Mouse (Mus musculus) kidney, embryonic 16.5 days (tissue): ENCODE measurements around the gene Ttc13. TPM values are rescaled to one million over a fixed set of nuclear protein-coding genes. Genes with fewer than 3 reads are reported as not detected.

Experiments used
- ATAC-seq: fragments of 200-750 bp; cut with Nextera tagmentation; 2 replicates; pipeline ENCODE4 v1.8.0; 2017; ENCODE audit warnings: moderate TSS enrichment; ENCODE audit not compliant: low FRiP score, low TSS enrichment
- H3K27ac ChIP-seq: fragments of 300-500 bp; sonication (generic); 2 replicates; pipeline ENCODE4 v1.5.1; 2014; ENCODE audit warnings: low read length
- H3K27me3 ChIP-seq: fragments of 300-500 bp; sonication (generic); 2 replicates; pipeline ENCODE4 v1.6.1; 2014; ENCODE audit warnings: low read length, control low read depth, mixed read lengths; ENCODE audit not compliant: insufficient read depth
- H3K36me3 ChIP-seq: fragments of 300-500 bp; sonication (generic); 2 replicates; pipeline ENCODE4 v1.6.1; 2014; ENCODE audit warnings: low read length, control low read depth, mixed read lengths; ENCODE audit not compliant: insufficient read depth
- H3K4me1 ChIP-seq: fragments of 300-500 bp; sonication (generic); 2 replicates; pipeline ENCODE4 v1.6.1; 2014; ENCODE audit warnings: low read length, control low read depth, mixed read lengths; ENCODE audit not compliant: insufficient read depth
- H3K4me2 ChIP-seq: fragments of 300-500 bp; sonication (generic); replicated peaks from 2 replicates; pipeline ENCODE4 v1.6.1; 2014; ENCODE audit warnings: low read depth, low read length
- H3K4me3 ChIP-seq: fragments of 300-500 bp; sonication (generic); 2 replicates; pipeline ENCODE4 v1.5.1; 2014; ENCODE audit warnings: mild to moderate bottlenecking, low read length
- H3K9ac ChIP-seq: fragments of 300-500 bp; sonication (generic); replicated peaks from 2 replicates; pipeline ENCODE4 v1.6.1; 2014; ENCODE audit warnings: low read length
- H3K9me3 ChIP-seq: fragments of 300-500 bp; sonication (generic); 2 replicates; pipeline ENCODE4 v1.6.1; 2016; ENCODE audit warnings: low read length, control low read depth
- WGBS: fragments of 180-500 bp; shearing (Covaris S2); extraction: QIAGEN DNeasy Blood & Tissue Kit; methylation state at CpG from one replicate; pipeline ENCODE4 v1.1.7; 2014; 5-methylcytosine and 5-hydroxymethylcytosine counted together
- polyA plus RNA-seq: library from polyadenylated mRNA; unstranded; fragments of >200 nt; fragmentation: Nextera tagmentation; extraction: Ambion mirVana; gene quantifications from 2 replicates; pipeline ENCODE4 v1.2.1, GENCODE M21; 2015

Ttc13 gene
- polyA plus RNA-seq, 1 experiment from 2014 or later = 43.5 TPM

DNA sequence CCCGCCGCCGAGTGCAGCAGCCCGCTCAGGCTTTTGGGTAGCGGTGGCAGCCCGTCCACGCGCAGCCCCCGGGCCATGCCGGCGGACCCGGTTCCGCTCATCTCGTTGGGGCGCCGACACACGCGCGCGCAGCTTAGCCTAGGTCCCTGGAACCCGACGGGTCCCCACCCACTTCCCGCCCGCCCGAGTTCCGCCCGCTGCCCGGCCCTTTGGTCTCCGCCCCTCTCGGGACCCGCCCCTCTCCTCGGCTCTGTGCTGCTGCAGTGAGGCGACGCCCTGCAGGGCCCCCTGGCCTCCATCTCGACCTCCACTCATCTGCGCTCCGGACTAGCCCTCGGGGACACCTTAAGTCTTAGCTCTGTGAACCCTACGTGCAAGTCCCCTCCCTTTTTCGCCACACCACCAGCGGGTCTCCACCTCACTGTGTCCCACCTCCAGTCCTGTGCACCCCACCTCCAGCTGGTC, 30.0 kb upstream of the Ttc13 start, which contains the start of gene Fam89a:
Fam89a (minus strand) TSS at position 124 of the 465 bp plus-strand sequence.
- Histone ChIP-seq H3K4me3 (peak within 1 kb of the TSS; percentile 68), H3K27me3 (peaks cover 10% of the 10 kb centered on the region; the same call in 1 of the 2 replicates), H3K9ac (peak within 1 kb of the TSS; percentile 71), H3K4me2 (peak within 1 kb of the TSS; percentile 90), H3K4me1 (peaks cover 40% of the 10 kb centered on the region), H3K36me3 (no peaks in the 10 kb centered on the region), H3K27ac (no peak within 1 kb of the TSS), H3K9me3 (no peaks in the 10 kb centered on the region)
- peak; percentile 88 for ATAC-seq
- WGBS = 2% methylated on average over 25 of the region's 41 CpGs

DNA sequence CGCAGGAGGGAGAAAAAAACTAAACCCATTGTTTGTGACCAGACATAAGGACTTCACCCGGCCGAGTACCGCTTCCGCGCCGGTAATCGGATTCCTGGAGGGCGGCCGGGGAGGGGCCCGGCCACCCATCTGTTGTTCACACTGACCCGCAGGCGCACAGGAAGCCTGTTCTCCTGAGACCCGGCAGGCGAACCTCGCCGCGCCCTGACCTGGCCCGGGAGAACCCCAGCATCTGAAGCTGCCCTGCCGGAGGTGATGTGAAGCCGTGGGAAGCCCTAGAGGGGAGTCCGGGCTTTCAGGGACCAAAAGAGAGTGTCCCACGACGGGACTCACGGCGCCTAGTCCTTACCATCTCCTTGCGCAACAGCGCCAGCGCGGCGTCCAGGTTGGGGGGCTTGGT, 29.4 kb upstream of the Ttc13 start:
- Histone ChIP-seq H3K9ac (peak overlapping the region; percentile 71), H3K9me3 (no peaks in the 10 kb centered on the region), H3K27ac (no peak overlapping the region), H3K27me3 (peaks cover 10% of the 10 kb centered on the region; the same call in 1 of the 2 replicates), H3K4me1 (peaks cover 40% of the 10 kb centered on the region), H3K36me3 (no peaks in the 10 kb centered on the region), H3K4me2 (peak overlapping the region; percentile 90), H3K4me3 (peak overlapping the region; percentile 68)
- peak; percentile 32; the same call in 1 of the 2 replicates for ATAC-seq
- 1% methylated on average over 30 of the region's 31 CpGs for WGBS

DNA sequence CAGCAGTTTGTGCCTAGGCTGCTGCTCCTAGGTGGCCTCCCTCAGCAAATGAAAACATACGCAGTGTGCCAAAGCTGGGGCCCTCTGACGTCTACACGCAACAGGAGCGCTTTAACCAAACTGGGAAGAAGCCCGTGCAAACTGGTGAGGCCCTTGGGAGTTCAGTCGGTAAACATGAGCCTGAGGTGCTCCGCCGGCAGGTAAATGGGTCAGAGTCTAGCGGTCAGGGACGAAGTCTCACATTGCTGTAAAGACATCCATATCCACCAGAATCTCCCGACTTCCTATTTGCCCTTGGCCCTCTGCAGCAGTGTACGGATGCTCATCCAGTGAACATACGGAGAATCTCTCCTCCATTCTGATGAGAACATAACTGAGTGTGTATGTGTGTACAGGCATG, 24.9 kb upstream of the Ttc13 start:
- no peaks in the 10 kb centered on the region for H3K9me3 ChIP-seq
- no peaks in the 10 kb centered on the region for H3K36me3 ChIP-seq
- WGBS = 65% methylated on average over 13 of the region's 13 CpGs
- H3K4me3 ChIP-seq = no peak overlapping the region
- peaks cover 10% of the 10 kb centered on the region; the same call in 1 of the 2 replicates for H3K27me3 ChIP-seq
- no peak overlapping the region for H3K9ac ChIP-seq
- ATAC-seq = no peak
- H3K27ac ChIP-seq = no peak overlapping the region
- H3K4me1 ChIP-seq = peaks cover 9% of the 10 kb centered on the region
- H3K4me2 ChIP-seq = no peak overlapping the region

DNA sequence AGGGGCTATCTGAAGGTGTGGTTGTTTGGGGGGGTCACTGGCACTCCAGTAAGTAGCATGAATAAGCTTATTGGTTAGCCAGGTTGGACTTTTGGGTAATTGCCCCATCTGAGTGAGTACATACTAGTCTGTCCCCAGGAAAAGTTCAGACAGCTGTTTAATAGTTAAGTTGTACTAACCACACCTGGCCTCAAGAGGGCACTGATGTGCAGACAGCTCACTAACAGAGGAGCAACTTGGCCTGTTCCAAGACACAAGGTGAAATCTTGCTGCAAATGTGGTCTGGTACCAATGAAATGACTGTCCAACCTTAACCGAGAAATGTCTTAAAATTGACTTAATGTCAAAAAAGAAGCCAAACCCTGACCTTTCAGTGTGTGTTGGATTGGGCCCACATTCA, 17.5 kb upstream of the Ttc13 start:
- no peak for ATAC-seq
- no peaks in the 10 kb centered on the region for H3K4me1 ChIP-seq
- no peak overlapping the region for H3K4me2 ChIP-seq
- peaks cover 31% of the 10 kb centered on the region for H3K36me3 ChIP-seq
- no peaks in the 10 kb centered on the region for H3K9me3 ChIP-seq
- H3K9ac ChIP-seq = no peak overlapping the region
- H3K27me3 ChIP-seq = no peaks in the 10 kb centered on the region
- no peak overlapping the region for H3K27ac ChIP-seq
- WGBS = 78% methylated on average over 1 of the region's 1 CpGs
- H3K4me3 ChIP-seq = no peak overlapping the region

DNA sequence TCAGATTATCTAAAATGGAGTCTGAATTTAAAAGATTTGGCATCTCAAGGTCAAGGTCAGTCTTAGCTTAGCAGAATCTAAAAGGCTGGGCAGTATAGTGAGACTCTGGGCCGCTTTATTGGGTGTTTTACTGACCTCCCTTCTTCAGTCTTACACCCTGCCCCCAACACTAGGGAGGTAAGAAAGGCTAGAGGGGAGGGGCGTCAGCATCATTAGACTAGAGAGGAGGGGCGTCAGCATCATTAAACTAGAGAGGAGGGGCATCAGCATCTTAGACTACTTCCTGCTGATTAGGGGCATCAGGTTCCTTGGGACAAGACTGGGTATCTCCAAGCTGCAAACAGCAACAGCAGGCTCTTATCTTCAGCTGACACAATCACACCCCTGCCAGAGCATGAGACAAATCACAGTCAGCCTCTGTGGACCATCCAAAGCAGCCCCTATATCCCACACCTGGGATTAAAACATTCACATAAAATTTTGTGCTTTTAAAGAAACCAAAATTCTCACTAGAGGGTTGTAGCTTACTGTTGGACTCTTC, 13.7 kb upstream of the Ttc13 start:
- Histone ChIP-seq H3K9ac (no peak overlapping the region), H3K36me3 (peaks cover 60% of the 10 kb centered on the region), H3K4me2 (no peak overlapping the region), H3K9me3 (no peaks in the 10 kb centered on the region), H3K27ac (no peak overlapping the region), H3K4me1 (no peaks in the 10 kb centered on the region), H3K4me3 (no peak overlapping the region), H3K27me3 (no peaks in the 10 kb centered on the region)
- ATAC-seq = no peak
- 46% methylated on average over 3 of the region's 3 CpGs for WGBS

DNA sequence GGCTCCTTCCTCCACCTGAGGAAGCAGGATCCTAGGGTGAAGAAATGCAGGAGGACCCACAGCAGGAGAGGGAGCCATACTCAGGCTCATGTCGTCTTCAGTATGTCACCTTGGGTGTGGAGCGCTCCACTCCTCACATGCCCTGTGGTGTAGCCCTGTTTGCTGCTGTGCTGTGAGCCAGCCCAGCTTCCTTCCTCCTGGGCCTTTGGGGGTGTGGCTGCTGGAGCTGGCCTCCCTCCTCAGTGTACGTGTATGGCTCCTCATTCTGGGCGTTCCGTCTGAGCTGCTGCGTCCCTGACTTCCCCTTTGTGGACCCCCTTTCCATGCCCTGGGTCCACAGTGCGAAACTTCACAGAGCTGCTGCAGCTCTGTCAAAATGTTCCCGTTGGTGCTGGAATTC, 11.0 kb upstream of the Ttc13 start:
- Histone ChIP-seq H3K9me3 (no peaks in the 10 kb centered on the region), H3K4me2 (no peak overlapping the region), H3K9ac (no peak overlapping the region), H3K36me3 (peaks cover 79% of the 10 kb centered on the region), H3K4me3 (no peak overlapping the region), H3K27me3 (no peaks in the 10 kb centered on the region), H3K4me1 (no peaks in the 10 kb centered on the region), H3K27ac (no peak overlapping the region)
- 81% methylated on average over 8 of the region's 8 CpGs for WGBS
- ATAC-seq = no peak

DNA sequence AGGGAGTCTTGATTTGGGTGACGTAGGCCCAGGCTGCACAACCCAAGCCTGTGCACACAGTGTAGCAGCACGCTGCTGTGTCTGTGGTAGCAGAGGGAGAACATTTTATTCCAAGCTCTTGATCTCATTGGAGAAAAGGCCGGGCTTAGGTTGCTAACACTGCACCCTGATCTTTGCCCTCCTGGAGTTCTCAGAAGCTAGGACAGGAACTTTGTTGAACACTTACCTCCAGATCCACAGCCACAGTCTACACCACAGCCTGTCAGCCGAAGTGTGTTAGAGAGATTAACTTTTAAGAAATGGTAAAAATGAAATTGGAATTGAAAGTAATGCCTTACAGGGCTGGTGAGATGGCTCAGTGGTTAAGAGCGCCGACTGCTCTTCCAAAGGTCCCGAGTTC, 2.5 kb upstream of the Ttc13 start:
- 95% methylated on average over 7 of the region's 7 CpGs for WGBS
- H3K36me3 ChIP-seq = peaks cover 22% of the 10 kb centered on the region; the same call in 1 of the 2 replicates
- no peak overlapping the region for H3K4me2 ChIP-seq
- no peak overlapping the region for H3K4me3 ChIP-seq
- no peaks in the 10 kb centered on the region for H3K9me3 ChIP-seq
- no peaks in the 10 kb centered on the region for H3K27me3 ChIP-seq
- ATAC-seq = no peak
- H3K4me1 ChIP-seq = peaks cover 19% of the 10 kb centered on the region
- no peak overlapping the region for H3K27ac ChIP-seq
- H3K9ac ChIP-seq = no peak overlapping the region

DNA sequence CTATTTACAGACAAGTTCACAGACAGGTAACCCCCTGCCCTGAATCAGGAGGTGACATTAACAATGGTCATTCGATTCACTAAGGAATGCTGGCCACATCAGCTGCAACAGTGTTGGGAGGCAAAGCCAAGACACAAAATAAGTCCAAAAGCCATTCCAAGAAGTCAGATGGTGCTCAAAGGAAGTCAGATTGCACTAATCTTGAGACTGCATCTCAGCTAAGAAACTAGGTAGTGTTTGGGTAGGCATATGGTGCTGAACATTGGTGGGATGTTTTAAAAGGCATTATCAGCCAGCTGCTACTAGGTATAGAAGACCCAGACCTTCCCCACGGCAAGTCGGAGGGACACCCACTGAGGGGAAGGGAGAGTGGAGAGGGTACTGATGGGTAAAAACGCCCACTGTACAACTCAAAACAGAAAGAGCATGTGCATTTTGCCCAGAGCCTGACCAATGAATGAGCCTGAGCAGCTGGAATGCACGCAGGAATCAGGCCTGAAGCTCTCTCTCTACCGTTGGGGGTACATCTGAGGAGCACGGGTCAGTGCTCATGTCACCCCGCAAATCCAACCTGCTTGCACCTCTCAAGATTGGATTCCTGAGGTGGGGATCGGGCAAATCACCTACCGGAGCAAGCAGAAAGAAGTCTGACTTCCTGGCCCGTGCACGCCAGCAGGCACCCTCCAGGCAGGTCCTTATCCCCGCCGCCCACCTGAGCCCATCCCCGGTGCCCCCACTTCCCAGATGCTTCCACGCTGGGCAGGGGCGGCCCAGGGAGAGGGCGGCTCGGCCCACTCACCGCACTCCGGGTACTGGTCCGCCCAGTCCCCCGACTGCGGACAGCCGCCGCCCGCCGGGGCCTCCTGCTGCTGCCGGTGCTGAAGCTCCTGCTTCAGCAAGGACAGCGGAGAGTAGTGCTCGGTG, 583 bp downstream of the Ttc13 start:
- 3% methylated on average over 31 of the region's 31 CpGs for WGBS
- no peaks in the 10 kb centered on the region; the same call in 1 of the 2 replicates for H3K36me3 ChIP-seq
- peak overlapping the region; percentile 79 for H3K9ac ChIP-seq
- peaks cover 19% of the 10 kb centered on the region for H3K4me1 ChIP-seq
- peak overlapping the region; percentile 86 for H3K4me2 ChIP-seq
- no peaks in the 10 kb centered on the region for H3K27me3 ChIP-seq
- no peaks in the 10 kb centered on the region for H3K9me3 ChIP-seq
- 0 out of 2 replicates have a peak overlapping the region, but pooled peaks have one; percentile 3 for H3K27ac ChIP-seq
- peak overlapping the region; percentile 82 for H3K4me3 ChIP-seq
- ATAC-seq = peak; percentile 66

DNA sequence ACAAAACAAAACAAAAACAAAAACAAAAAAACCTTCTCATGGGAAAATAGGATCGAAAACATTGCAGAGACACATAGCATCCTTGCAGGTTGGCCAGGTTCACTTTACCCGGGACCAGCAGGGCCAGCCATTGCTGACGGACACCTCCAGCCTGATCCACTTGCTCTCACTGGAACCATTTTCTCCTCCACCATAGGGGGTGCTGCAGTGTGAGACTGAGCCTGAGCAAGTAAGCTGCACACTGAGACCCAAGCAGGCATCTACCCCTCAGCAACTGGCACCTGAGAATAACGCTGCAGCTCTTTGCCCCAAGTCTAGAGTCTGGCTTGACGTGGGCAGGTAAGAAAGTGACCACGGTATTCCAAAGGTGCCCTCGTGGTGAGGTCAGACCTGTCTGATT, 1.6 kb downstream of the Ttc13 start:
- 84% methylated on average over 7 of the region's 7 CpGs for WGBS
- Histone ChIP-seq H3K27ac (no peak overlapping the region), H3K27me3 (no peaks in the 10 kb centered on the region), H3K4me2 (no peak overlapping the region), H3K36me3 (no peaks in the 10 kb centered on the region), H3K4me3 (no peak overlapping the region), H3K4me1 (peaks cover 19% of the 10 kb centered on the region), H3K9ac (no peak overlapping the region), H3K9me3 (no peaks in the 10 kb centered on the region)
- no peak for ATAC-seq

DNA sequence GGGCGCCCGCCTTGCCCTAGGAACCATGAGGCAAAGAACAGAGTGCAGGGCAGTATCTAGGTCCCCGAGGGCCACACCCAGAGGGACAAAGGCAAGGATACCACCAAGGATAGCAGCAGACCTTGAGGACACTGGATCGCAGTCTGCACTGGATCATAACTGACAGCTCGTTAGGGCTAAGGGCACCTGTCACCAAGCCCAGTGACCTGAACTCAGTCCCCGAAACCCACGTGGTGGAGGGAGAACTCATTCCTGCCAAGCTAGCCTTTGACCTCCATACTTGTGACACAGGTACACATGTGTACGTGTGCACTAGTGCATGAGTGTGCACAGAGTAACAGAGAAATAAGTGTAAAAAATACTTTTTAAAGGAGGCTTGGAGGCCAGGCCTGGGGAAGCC, 6.0 kb downstream of the Ttc13 start:
- Histone ChIP-seq H3K4me1 (peaks cover 7% of the 10 kb centered on the region), H3K4me3 (no peak overlapping the region), H3K9me3 (no peaks in the 10 kb centered on the region), H3K9ac (no peak overlapping the region), H3K36me3 (peaks cover 24% of the 10 kb centered on the region), H3K27ac (no peak overlapping the region), H3K4me2 (no peak overlapping the region), H3K27me3 (no peaks in the 10 kb centered on the region)
- ATAC-seq = no peak
- WGBS = 78% methylated on average over 8 of the region's 8 CpGs
